Mouse (Mus musculus): ENCODE data around the gene Gm39653. TPM values are rescaled to one million over a fixed set of nuclear protein-coding genes. Genes with fewer than 3 reads are reported as not detected.
"Not testable (repeated sequence)": the region's sequence is repeated elsewhere in the genome, so short reads cannot be mapped to it uniquely, and the experiment has no call there.

Gene Gm39653
- not detected for total RNA-seq (2022)

- no peak for DNase-seq (ENCODE audit: low spot score in 2 of 2)
Measured at GRCm38 (mm10) chr1:63615668-63616067, at the start of gene Gm39653. Gm39653 (plus strand) TSS chr1:63615968.

DNA sequence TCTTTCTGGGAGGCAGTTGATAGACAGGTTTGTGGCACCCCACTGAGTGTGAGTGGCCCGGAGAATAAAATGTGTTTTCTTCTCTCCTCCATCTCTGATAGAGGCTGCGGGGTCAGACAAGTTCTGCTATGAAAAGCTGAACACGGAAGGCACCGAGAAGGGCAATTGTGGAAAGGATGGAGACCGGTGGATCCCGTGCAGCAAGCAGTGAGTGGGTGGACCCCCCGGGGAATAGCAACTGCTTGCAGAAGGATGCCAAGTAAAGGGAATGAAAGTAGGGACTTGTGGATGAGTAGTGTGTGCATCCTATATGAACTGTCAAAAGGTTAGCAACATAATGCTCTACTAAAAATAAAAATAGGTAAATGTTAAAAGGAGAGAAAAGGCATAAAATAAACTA lies 49.3 kb upstream of the Gm39653 start:
- DNase-seq (ENCODE audit: low spot score in 2 of 2): no peak

- DNase-seq (ENCODE audit: low spot score in 2 of 2): no peak
Measured at GRCm38 (mm10) chr1:63567031-63567430, 48.7 kb upstream of the Gm39653 start.

DNA sequence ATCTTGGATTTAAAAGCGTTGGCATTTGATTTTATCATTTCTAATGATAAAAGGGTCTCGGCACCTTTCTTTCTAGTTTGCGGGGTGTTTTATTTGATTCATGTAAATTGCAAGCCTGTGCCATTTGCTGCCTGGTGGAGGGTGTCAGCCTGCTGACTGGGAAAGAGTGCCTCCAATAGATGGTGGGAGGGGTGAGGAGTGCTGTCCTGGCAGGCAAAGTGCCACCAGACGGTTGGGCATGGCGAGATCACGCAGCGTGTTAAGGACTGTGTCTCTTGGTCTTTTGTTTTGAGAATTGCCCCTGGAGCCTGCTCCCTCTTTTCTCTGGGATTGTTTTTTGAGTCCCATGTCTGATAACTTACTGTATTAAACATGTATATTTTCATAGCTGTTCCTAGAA lies 43.5 kb upstream of the Gm39653 start:
- no peak for DNase-seq (ENCODE audit: low spot score in 2 of 2)

DNA sequence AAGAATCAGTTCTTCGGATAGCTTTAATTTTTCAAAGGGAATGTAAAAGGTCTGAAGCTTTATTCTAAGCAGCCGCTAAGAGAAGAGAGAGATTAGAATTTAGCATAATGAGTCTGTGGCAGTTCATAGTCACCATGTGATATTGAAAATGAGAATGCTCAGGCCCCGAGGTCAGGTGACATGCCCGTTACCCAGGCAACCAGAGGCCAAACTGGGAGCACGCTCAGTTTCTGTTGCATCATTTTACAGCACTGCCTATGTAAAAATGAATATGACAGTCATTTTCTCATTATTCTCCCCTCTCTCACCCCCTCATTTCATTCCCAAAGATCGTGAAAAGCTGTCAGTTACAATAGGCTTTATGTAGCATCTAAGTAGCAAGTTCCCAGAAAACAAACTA lies 42.3 kb upstream of the Gm39653 start:
- no peak for DNase-seq (ENCODE audit: low spot score in 2 of 2)

- DNase-seq (ENCODE audit: low spot score in 2 of 2): no peak
Measured at GRCm38 (mm10) chr1:63573864-63574611, 41.7 kb upstream of the Gm39653 start.

GRCm38 (mm10) chr1:63576803-63577202 lies 39.0 kb upstream of the Gm39653 start:
- DNase-seq (ENCODE audit: low spot score in 2 of 2): no peak

GRCm38 (mm10) chr1:63579153-63579552 lies 36.6 kb upstream of the Gm39653 start:
- no peak for DNase-seq (ENCODE audit: low spot score in 2 of 2)

GRCm38 (mm10) chr1:63586869-63587268 lies 28.9 kb upstream of the Gm39653 start:
- DNase-seq (ENCODE audit: low spot score in 2 of 2): no peak

DNA sequence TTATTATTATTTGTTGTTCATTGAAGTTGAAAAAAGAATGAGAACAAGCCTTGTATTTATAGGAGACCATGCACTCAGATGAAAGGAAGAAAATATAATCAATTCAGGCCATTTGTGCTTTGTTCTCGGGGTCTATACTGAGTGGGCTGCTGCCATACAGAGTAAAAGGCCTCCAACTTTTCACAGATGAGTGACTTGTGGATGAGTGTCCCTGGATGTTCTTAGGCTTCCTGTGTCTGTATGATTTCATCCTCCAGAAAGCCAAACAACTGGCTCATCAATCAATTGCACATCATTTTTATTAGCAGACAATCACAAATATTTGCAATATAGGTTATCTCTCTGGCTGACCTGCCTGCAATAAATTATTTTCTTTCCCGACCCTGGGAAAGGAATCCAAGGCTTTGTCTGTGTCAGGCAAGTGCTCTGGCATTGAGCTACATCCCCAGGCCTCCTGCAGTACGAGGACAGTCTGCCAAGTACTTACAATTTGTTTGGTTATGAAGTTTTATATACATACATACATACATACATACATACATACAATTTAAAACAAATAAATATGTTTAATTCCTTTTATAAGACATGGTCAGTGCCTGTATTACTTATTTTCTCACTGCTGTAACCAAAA lies 11.8 kb upstream of the Gm39653 start:
- no peak for DNase-seq (ENCODE audit: low spot score in 2 of 2)

- DNase-seq (ENCODE audit: low spot score in 2 of 2): no peak
Measured at GRCm38 (mm10) chr1:63609613-63610012, 6.2 kb upstream of the Gm39653 start.

DNA sequence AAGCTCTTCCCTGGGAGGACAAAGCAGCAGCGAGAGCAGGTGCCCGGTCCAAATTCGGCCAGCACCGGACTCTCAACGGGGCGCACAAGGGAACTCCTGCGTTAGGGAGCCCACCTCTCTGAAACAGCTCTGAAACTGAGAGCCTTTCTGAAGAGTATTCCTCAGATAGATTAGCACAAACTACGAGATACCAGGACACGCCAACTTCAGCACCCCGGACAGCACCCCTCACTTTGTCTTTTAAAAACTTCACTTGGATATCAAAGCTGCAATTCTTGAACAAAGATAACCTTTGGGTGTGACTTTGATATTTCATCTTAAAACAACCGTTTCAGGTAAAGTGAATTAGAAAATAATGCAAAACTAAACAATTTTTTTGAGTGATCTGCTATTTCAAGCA lies 1.2 kb upstream of the Gm39653 start:
- no peak for DNase-seq (ENCODE audit: low spot score in 2 of 2)

DNA sequence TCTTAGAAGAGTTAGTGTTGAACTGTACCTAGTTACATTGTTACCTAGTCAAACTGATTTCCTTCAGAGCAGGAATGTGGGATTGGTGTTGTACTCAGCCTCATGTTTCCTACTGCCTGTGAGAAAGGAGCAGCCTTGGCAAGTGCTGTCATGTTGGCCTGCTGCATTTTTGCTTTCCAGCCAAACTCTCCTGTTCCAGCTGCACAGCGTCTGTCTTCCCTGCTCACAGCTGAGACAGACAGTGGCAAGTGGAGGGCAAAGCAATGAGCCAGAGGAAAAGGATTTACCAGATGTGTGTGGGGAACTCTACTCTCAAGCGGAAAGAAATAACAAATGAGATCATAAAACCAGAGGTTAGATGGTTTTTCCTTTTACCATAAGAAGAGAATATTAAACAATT lies 12.4 kb downstream of the Gm39653 start:
- DNase-seq (ENCODE audit: low spot score in 2 of 2): no peak

DNA sequence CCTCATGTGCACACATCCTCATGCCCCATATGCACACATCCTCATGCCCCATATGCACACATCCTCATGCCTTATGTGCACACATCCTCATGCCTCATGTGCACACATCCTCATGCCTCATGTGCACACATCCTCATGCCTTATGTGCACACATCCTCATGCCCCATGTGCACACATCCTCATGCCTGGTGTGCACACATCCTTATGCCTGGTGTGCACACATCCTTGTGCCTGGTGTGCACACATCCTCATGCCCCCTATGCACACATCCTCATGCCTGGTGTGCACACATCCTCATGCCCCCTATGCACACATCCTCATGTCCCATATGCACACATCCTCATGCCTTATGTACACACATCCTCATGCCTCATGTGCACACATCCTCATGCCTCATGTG lies 14.6 kb downstream of the Gm39653 start:
- not testable (repeated sequence) for DNase-seq (ENCODE audit: low spot score in 2 of 2)

GRCm38 (mm10) chr1:63639921-63640320 lies 24.2 kb downstream of the Gm39653 start:
- no peak for DNase-seq (ENCODE audit: low spot score in 2 of 2)

- DNase-seq (ENCODE audit: low spot score in 2 of 2): peak in 1 of 2 experiments; percentile 58
Measured at GRCm38 (mm10) chr1:63658016-63658415, 42.2 kb downstream of the Gm39653 start.

GRCm38 (mm10) chr1:63659591-63659990 lies 43.8 kb downstream of the Gm39653 start:
- DNase-seq (ENCODE audit: low spot score in 2 of 2): peak in 1 of 2 experiments; percentile 41

- DNase-seq (ENCODE audit: low spot score in 2 of 2): no peak
Measured at GRCm38 (mm10) chr1:63666089-63666488, 50.3 kb downstream of the Gm39653 start.

GRCm38 (mm10) chr1:63667201-63667948 lies 51.6 kb downstream of the Gm39653 start:
- no peak for DNase-seq (ENCODE audit: low spot score in 2 of 2)

GRCm38 (mm10) chr1:63667949-63668851 lies 52.4 kb downstream of the Gm39653 start:
- no peak for DNase-seq (ENCODE audit: low spot score in 2 of 2)

GRCm38 (mm10) chr1:63668852-63669160 lies 53.0 kb downstream of the Gm39653 start:
- DNase-seq (ENCODE audit: low spot score in 2 of 2): no peak

Data from layer of hippocampus, adult 8-10 months (tissue).